Mouse (Mus musculus) spleen, embryonic (tissue): ENCODE results near the gene Gm44965.

ENCODE experiments used
- CTCF ChIA-PET: fragments of 350-600 bp; sonication (Branson Sonifier 250); formaldehyde crosslinking; loops from one replicate; lab custom pipeline; 2022; lab: Charles Lee

Gm44965 gene

DNA sequence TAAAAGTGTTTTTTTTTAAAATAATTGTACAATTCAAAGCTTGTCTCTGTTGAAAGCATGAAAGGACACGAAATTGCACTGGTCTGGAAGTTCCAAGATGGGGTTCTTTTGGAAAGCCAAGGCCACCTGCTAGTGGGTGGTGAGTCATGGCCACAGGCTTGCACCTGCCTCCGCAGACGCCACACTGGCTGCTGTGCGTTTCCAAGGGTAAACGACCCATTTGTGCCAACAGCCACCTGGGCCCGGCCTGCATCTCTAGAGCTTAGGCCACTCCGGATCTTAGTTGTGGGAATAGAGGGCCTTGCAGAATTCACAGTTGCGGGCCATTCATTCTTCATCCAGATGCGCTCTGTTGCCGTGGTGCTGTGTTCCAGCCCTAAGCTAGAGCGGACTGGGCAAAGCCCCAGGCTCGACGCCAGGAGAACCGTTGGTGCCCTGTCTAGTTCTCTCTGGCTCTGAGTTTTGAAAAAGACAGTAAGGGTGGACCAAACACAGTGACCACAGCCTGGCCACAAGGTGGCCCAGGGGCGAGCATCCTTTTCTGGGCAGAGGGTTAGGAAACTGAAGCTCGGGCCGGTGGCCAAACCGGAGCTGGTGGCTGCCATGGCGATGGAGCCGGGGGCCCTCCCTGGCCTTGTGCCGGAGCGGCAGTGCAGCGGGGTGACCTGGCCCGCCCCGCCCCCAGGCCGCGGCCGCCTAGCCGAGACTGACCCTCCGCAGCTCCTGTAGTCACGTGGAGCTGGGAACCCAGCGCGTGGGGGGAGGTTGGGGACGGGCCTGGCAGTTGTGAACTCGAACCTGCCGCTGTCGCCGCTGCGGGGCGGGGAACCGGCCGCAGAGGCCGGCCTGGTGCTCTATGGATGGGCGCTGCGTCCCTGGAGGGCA, at the start of gene Gm44965, which contains the start of gene Repin1:
Gene Gm44965 (plus strand): TSS at position 784 of the 885 bp plus-strand sequence.
Gene Repin1 (plus strand): TSS at position 726 of the 885 bp plus-strand sequence.
- CTCF ChIA-PET, result interaction anchor here (0.6 kb wide), 2 partner anchors 267 to 1133 kb away, joined by 3 read pairs; no protein-coding TSS in a partner anchor

DNA sequence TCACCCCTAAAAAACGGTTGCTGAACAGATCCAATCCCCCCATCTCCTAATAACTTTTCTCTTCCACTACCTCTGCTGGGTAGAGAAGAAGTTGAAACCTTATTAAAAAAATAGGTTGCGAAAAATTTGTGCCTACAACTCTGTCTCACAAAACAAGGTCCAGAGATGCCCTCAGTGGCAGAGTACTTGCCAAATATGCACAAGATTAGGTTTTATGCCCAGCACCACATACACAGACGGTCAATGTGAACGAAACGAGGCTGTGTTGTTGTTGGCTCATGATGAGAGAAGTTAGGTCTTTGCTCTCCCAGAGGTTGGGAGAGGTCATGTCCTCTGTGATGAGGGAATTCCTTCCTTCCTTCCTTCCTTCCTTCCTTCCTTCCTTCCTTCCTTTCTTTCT, 48.5 kb upstream of the Gm44965 start:
- CTCF ChIA-PET, result no interaction called here

DNA sequence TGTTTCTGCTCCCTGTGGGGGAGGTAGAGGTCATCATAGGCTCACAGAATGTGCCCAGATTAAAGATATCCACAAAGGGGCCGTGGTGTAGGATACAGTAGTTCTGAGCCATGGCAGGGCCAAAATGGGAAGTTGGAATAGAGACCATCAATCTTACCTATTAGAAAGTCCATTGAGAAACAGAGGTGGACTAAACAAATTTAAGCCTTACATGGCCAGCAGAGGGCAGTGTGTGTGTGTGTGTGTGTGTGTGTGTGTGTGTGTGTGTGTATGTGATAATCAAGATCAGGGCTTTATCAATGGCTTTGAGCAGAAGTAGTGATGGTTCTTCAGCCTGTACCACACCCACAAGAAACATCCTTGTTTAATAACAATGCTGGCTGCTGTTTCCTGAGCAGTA, 47.5 kb upstream of the Gm44965 start:
- CTCF ChIA-PET, result interaction anchor here (0.6 to 0.7 kb wide), 2 partner anchors 37 to 101 kb away, joined by 3 to 7 read pairs; no protein-coding TSS in a partner anchor

DNA sequence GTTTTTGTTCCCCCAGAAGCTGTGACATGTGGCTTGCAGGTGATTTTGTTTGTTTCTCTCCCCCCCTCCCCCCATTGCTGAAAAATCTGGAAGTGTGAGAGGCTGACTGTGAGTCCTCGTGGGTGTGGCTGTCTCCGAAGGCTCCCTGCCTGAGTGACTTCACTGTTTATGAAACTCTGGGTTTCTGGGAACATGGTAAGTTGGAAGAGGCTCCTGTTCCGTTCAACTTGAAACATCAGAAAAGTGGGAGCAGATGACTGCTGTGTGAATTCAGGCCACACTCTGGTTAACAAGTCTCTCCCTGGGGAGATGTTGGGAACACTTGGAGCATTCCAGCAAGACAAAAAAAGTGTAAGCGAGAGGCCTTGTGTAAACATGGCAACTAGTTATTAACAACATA, 46.9 kb upstream of the Gm44965 start:
- CTCF ChIA-PET, result interaction anchor here (0.6 to 1.0 kb wide), 4 partner anchors 35 to 182 kb away, joined by 3 to 7 read pairs (median 3); no protein-coding TSS in a partner anchor

DNA sequence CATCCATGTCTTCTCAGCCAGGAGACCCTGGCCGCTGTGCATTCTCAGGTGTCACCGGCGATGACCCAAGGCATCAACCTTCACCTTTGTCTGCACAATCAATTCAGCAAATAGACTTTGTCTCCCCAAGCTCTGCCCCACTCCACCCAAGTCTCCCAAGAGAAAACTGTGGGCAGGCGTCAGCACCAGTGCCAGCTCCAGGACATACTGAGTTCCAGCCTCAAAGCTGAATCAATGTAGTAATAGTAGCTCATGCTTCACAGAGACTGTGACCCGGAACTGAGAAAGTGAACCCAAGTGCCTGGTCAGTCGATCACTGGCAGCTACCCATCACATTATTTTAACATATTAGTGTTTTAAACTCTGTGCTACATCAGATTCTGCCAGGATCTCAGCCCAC, 45.4 kb upstream of the Gm44965 start:
- CTCF ChIA-PET, result no interaction called here

DNA sequence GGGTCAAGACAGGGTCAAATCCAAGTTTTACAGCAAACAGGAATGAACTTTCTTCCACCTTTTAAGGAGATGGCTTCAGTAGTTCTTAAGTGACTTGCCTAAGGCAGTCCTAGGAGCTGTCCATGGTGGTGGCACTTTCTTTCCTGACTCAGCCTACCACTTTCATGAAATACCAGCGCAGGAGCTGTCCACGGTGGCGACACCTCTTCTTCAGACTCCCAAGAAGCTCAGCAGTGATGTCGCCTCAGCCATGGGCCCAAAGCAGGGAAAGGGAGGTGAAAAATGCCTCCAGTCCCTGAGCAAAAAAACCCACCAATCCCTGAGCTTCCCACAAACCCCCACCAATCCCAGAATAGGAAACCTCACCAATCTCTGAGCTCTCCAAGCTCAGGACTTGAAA, 40.8 kb upstream of the Gm44965 start:
- CTCF ChIA-PET, result no interaction called here

DNA sequence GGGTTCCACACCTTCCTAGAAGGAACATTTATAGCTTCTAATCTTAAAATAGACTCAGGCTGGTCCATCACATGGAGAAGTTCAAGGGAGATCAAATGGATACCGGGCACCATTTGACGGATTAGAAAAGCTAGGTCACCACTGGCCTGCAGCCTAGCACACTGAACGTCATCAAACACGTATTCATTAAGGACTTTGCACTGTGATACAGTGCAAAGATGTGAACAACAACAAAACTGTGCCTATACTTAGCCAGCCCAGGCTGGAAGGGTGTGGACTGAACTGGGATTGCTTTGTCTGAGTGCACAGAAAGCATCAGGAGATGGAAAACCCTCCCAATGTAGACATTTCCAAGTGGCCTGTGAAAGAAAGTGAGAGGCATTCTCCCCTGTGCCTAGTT, 39.9 kb upstream of the Gm44965 start:
- CTCF ChIA-PET, result no interaction called here

DNA sequence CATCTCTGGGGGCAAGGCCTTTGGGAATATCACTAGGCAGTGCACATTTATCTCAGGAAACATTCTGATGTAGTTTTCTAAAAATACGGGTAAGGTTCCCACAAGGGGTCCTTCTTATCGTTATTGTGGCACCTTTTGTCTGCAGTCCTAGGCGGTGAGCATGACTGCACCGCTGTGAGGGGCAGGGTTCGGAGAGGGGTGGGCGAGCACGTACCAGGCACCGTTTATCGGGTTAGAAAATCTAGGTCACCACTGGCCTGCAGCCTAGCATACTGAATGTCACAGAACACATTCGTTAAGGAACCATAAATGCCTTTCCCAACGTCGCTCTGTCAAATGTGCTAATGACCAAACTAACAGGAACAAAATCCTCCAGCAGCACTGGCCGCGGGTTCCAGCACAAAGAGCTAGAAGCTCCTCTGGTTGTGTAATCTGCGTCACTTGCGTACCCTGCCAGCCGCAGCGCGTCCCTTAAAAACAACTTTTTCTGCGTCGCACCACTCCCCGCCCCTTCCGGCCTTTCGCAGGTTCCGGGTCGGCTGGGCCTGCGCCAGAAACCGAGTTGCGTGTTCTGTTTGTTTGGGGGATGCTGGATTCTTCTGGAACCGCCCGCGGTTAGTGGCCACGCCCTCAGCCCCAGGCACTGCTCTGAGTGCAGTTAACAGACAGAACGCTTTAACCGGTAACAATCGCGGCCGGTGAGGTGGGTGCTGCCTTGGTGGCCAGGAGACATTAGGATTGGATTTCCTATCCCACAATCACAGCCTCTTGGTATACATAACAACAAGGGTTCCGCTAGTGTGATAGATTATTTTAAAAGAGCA, 39.2 kb upstream of the Gm44965 start, which contains the start of gene Lrrc61:
Gene Lrrc61 (plus strand): TSS at position 517 of the 824 bp plus-strand sequence.
- CTCF ChIA-PET, result interaction anchor here (0.9 kb wide), 1 partner anchor 27 kb away, joined by 5 read pairs; no protein-coding TSS in a partner anchor

DNA sequence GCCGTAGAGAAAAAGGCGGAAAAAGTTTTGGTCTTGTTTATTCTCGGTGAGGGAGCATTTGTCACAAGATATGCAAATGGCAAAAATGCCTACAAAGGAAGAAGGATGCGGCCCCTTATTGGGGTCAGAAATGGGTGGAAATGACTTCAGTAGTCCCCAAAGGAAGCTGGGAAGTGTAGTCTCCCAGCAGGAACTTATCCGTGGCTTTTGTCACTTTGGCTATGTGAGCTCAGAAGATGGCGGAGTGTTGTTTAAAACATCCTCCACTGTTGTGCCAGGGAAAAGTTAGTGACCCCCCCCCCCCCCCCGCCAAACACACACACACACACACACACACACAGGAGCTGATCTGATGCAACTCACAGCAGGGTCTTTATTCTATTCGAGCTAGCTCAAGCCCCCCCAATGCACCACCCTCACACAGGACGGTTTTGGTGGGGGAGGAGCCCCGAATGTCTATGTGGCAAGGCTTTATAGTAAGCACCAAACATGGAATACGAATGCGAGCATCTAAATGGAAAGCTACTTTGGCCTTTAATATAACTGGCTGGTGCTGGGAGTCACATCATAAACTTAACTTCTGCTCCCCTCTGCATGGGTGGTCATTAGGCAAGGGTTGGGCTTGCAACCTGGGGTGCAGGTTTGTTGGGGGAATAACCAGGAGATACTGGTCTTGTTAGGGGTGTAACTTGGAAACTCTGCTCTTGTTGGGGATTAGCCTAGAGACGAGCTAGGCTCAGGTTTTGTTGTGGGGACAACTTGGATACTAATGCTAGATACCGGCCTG, 38.4 kb upstream of the Gm44965 start:
- CTCF ChIA-PET, result interaction anchor here (0.9 kb wide), 1 partner anchor 27 kb away, joined by 5 read pairs; no protein-coding TSS in a partner anchor

DNA sequence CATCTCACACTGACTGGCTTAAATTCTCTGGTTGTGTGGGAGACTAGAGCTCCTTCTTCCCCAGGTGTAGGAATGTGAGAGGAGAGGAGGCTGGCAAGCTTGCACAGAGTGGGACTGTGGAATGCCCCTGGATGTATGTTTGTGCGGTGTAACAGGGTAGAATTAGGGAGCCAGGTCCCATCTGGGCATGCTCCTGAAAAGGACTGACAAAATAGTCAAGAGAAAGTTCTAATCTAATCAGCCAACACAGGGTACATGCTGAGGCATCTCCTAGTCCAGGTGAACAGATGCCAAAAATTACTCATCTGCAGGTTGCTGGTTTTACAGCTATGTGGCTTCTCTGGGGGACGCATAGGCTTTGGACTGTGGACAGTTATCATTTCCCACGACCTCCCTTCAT, 37.8 kb upstream of the Gm44965 start:
- CTCF ChIA-PET, result no interaction called here

DNA sequence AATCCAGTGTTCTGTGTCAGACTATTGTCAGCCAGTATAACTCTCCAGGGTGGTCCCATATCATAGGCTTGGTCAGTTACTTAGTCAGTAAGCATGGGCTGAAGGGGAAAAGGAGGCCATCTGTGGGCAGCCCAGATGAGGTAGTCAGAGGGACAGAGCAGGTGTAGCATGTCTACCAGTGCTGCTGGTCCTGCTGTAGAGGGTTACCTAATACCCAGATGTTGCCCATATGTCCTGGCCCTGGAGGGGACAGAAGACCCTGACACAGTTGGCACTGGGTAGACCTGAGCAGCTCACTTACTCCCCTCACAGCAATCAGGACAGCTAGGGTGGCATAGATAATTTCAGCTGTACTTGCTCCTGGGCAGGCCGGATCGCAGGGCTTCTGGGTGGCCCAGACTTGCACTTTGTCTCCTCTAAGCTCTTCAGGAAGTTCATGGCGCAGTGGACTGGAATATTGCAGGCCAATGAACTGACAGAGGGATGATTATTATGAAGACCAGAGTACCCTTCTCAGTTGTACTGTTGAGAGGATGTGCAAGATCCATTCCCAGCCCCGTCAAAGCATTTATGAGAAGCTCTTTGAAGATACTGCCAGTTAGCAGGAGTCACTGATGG, 27.9 kb upstream of the Gm44965 start:
- CTCF ChIA-PET, result interaction anchor here (0.5 to 0.6 kb wide), 2 partner anchors 79 to 274 kb away, joined by 3 to 12 read pairs; no protein-coding TSS in a partner anchor

DNA sequence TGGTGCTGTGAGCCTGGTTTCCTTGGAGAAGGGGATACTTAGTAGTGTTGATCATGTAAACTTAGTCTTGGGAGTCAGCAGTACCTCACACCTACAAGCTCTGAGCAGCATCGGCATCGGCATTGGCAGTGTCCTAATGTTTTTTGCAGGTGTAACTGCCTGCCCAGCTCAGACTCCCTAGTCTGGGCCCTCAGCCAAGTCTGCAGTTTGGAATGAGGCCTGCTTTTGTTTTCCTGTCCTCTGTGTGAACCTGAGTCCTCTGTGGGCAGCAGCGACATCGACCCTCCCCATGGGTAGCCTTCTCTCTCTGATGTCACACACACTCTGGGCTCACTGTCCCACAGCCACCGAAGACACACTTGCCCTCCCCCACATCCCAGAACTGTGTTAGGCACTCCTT, 27.4 kb upstream of the Gm44965 start:
- CTCF ChIA-PET, result no interaction called here

DNA sequence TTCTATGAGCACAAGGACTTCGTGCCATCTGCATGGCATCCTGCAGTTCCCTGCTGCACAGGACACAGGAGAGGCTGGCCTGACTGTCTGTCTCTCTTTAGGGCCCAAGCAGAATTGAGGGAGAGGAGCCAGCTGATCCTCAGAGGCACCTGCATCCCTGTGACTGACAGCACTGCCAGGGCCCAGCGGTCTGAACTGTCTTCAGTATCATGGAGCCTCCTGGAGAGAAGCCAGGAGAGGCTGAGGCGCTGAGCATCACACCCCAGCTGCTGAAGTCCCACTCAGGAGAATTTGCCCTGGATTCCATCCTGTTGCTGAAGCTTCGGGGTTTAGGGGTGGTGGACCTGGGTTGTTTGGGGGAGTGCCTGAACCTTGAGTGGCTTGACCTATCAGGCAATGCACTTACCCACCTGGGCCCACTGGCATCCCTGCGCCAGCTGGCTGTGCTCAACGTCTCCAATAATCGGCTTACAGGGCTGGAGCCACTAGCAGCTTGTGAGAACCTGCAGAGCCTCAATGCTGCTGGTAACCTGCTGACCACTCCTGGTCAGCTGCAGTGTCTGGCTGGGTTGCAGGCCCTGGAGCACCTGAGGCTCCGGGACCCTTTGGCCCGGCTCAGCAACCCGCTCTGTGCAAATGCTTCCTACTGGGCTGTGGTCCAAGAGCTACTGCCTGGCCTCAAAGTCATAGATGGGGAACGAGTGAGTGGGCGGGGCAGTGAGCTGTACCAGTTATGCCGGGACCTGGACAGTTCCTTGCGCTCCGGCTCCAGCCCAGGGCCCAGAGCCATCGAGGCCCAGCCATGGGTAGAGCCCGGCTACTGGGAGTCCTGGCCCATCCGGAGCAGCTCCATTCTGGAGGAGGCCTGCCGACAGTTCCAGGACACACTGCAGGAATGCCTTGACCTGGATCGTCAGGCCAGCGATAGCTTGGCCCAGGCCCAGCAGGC, 25.4 kb upstream of the Gm44965 start:
- CTCF ChIA-PET, result no interaction called here

DNA sequence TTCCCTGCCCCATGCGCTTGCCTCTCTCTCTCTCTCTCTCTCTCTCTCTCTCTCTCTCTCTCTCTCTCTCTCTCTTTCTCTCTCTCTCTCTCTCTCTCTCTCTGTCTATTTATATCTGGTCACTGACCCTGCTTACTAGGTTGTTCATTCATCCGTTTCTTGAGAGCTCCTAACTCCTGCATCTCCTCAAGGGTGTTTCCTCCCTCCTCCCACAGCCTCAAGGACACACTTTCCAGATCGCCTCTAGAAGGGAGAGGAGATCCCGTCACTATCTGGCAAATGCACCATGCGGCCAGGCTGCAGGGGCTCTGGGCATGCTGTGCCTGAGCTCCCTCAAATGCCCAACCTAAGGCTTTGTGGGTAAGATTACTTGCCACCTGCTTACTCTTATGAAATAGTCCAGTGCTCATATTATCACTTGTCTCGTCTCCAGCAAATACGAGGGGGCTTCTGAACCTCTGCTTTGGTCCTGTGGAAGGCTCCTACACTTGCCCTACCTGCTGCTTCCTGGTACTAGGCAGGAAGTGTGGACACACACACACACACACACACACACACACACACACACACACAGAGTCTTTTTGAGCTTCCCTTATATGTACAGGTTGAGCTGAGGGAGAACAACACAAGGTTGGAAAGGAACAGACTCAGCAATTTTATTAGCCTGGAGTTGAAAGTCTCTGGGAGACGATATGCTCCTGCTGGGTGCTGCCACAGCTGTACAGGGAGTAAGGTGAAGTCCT, 24.5 kb upstream of the Gm44965 start:
- CTCF ChIA-PET, result interaction anchor here (0.7 kb wide), 2 partner anchors 347 to 448 kb away, joined by 4 to 6 read pairs; no protein-coding TSS in a partner anchor

DNA sequence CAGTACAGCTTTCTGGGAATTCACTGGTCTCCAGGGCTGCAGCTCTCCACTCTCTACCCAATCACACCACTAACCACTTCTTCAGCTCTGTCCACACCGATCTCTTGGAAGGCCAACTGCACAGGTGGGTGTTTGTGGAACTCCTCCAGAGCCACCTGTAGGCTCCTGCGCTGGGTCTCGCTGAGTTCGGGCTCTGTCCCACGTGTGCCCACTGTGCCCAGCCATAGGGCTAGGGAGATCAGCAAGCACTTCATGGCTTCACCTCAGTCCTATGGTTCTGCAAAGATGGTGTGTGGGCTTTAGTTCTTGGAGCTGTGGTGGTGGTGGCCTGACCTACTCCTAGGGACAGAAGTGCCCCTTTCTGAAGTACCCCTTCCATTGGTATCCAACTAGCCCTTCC, 21.7 kb upstream of the Gm44965 start:
- CTCF ChIA-PET, result no interaction called here

DNA sequence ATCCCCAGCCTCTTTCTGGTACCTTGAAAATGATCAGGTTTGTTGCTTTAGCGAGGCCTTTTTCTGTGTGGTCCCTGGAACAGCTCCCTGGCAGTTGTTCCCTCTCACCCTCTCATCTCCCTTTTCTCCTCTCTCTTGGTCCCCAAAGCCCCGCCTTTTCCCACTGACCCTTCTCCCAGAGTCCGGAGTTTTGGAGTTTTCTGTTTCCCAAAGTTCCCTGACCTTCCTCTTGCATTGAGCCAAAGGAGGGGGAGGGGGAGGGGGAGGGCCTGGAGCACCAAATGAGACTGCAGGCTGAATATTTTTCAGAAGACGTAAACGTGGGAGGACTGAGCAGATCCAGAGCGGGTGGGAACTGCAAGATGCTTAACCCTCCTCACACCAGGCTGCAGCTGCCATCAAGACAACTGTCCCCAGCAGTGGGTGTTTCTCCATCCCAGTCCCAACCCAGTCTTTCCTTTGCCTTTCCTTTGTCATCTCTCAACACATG, 21.1 kb upstream of the Gm44965 start, which contains the start of gene Rarres2:
Gene Rarres2 (minus strand): TSS at position 218 of the 490 bp plus-strand sequence.
- CTCF ChIA-PET, result no interaction called here

DNA sequence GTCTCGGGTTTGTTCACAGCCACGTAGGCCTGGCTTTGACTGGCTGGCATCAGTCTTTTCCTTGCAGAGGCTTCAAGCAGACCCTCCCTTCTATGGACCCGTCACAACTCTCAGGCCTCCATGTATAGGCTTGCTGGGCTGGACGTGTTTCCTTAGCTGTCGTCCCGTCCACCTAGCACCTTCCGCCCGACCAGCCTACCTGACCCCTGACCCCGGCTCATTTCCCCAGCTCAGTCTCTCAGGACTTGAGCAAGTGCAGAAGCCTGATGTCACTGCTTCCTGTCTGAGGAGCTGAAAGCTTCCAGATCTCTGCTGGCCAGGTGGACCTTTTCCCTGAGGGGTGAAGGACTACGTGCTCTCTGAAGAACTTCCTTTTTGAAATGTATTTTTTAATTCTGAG, 20.5 kb upstream of the Gm44965 start:
- CTCF ChIA-PET, result no interaction called here

DNA sequence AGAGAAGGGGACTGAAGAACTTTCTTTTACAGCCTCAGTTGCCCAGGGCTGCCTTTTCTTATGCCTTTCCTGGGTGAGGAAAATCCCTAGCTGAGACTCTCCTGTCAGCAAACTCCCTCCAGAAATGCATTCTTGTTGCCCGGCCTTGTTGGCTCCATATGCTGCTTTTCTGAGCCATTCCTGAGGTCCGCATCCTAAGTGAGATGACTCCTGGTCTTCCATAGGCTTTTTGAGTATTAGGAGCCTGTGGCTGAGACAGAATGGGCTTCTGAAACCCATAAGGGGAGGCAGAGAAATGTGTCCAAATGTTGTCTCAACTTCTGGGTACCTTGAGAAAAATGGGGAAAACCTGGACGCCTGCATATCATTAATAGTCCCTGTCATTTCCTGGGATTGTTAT, 19.8 kb upstream of the Gm44965 start:
- CTCF ChIA-PET, result no interaction called here
